Mouse (Mus musculus): Measurements from ENCODE around the gene Spsb3.

- TF ChIP-seq EP300 (optimal IDR thresholded peaks at IDR 0.05) (no peak), CTCF (IDR thresholded peaks at IDR 0.05; ENCODE audit: low read depth) (no peak)
These were observed 2.1 kb upstream of the Spsb3 start for GRCm38 (mm10) chr17:24884391-24884790.
